Mouse (Mus musculus): Measurements from ENCODE around the gene Ugt1a6b. TPM values are rescaled to one million over a fixed set of nuclear protein-coding genes. Genes with fewer than 3 reads are reported as not detected.

Gene Ugt1a6b
- polyA plus RNA-seq, 1 experiment from 2014 or later: not detected

GRCm38 (mm10) chr1:88240579-88240978 lies 137.5 kb downstream of the Ugt1a6b start:
- no peaks in the 10 kb centered on the region for H3K36me3 ChIP-seq
- no peaks in the 10 kb centered on the region for H3K27me3 ChIP-seq (replicated peaks)
- 78% methylated on average over 4 of the region's 4 CpGs for WGBS
- H3K9me3 ChIP-seq: peaks cover 93% of the 10 kb centered on the region
- no peaks in the 10 kb centered on the region for H3K4me1 ChIP-seq
- no peak for ATAC-seq (ENCODE audit: low FRiP score, low read depth)
- H3K27ac ChIP-seq: no peak overlapping the region
- H3K4me2 ChIP-seq (replicated peaks): no peak overlapping the region
- H3K4me3 ChIP-seq: no peak overlapping the region
- no peak overlapping the region for H3K9ac ChIP-seq

GRCm38 (mm10) chr1:88243861-88244260 lies 140.8 kb downstream of the Ugt1a6b start:
- H3K4me2 ChIP-seq (replicated peaks): no peak overlapping the region
- H3K36me3 ChIP-seq: no peaks in the 10 kb centered on the region
- no peak overlapping the region for H3K4me3 ChIP-seq
- peaks cover 96% of the 10 kb centered on the region for H3K9me3 ChIP-seq
- H3K27me3 ChIP-seq (replicated peaks): no peaks in the 10 kb centered on the region
- H3K4me1 ChIP-seq: no peaks in the 10 kb centered on the region
- no peak overlapping the region for H3K27ac ChIP-seq
- no peak for ATAC-seq (ENCODE audit: low FRiP score, low read depth)
- 66% methylated on average over 5 of the region's 5 CpGs for WGBS
- no peak overlapping the region for H3K9ac ChIP-seq

- no peak for ATAC-seq (ENCODE audit: low FRiP score, low read depth)
- Histone ChIP-seq H3K9ac (no peak overlapping the region), H3K4me2 (replicated peaks) (no peak overlapping the region), H3K27me3 (replicated peaks) (no peaks in the 10 kb centered on the region), H3K36me3 (no peaks in the 10 kb centered on the region), H3K4me1 (no peaks in the 10 kb centered on the region), H3K27ac (no peak overlapping the region), H3K4me3 (no peak overlapping the region), H3K9me3 (peaks cover 96% of the 10 kb centered on the region)
- WGBS: 79% methylated on average over 6 of the region's 6 CpGs
These were observed 142.8 kb downstream of the Ugt1a6b start for GRCm38 (mm10) chr1:88245881-88246280.

- Histone ChIP-seq H3K4me2 (replicated peaks) (no peak overlapping the region), H3K4me3 (no peak overlapping the region), H3K27ac (no peak overlapping the region), H3K9ac (no peak overlapping the region), H3K9me3 (peaks cover 96% of the 10 kb centered on the region), H3K4me1 (no peaks in the 10 kb centered on the region), H3K36me3 (no peaks in the 10 kb centered on the region), H3K27me3 (replicated peaks) (no peaks in the 10 kb centered on the region)
- no peak for ATAC-seq (ENCODE audit: low FRiP score, low read depth)
- WGBS: 48% methylated on average over 6 of the region's 6 CpGs
These were observed 143.3 kb downstream of the Ugt1a6b start for GRCm38 (mm10) chr1:88246386-88246785.

GRCm38 (mm10) chr1:88247660-88248059 lies 144.6 kb downstream of the Ugt1a6b start:
- Histone ChIP-seq H3K36me3 (no peaks in the 10 kb centered on the region), H3K27ac (no peak overlapping the region)

GRCm38 (mm10) chr1:88248658-88249057 lies 145.6 kb downstream of the Ugt1a6b start:
- H3K4me3 ChIP-seq: no peak overlapping the region
- WGBS: 69% methylated on average over 4 of the region's 4 CpGs
- ATAC-seq (ENCODE audit: low FRiP score, low read depth): no peak

More at GRCm38 (mm10) chr1:88247660-88248059, 144.6 kb downstream of the Ugt1a6b start:
- WGBS: 56% methylated on average over 2 of the region's 2 CpGs
- H3K4me3 ChIP-seq: no peak overlapping the region
- H3K4me2 ChIP-seq (replicated peaks): no peak overlapping the region
- H3K27me3 ChIP-seq (replicated peaks): no peaks in the 10 kb centered on the region
- H3K4me1 ChIP-seq: no peaks in the 10 kb centered on the region
- H3K9ac ChIP-seq: no peak overlapping the region
- H3K9me3 ChIP-seq: peaks cover 95% of the 10 kb centered on the region
- no peak for ATAC-seq (ENCODE audit: low FRiP score, low read depth)

GRCm38 (mm10) chr1:88249596-88249995 lies 146.5 kb downstream of the Ugt1a6b start:
- H3K9me3 ChIP-seq: peaks cover 97% of the 10 kb centered on the region
- no peak overlapping the region for H3K4me2 ChIP-seq (replicated peaks)
- H3K4me3 ChIP-seq: no peak overlapping the region
- 81% methylated on average over 7 of the region's 7 CpGs for WGBS
- H3K36me3 ChIP-seq: no peaks in the 10 kb centered on the region
- H3K27ac ChIP-seq: no peak overlapping the region
- no peak for ATAC-seq (ENCODE audit: low FRiP score, low read depth)
- no peaks in the 10 kb centered on the region for H3K27me3 ChIP-seq (replicated peaks)
- no peak overlapping the region for H3K9ac ChIP-seq
- H3K4me1 ChIP-seq: no peaks in the 10 kb centered on the region

More at GRCm38 (mm10) chr1:88248658-88249057, 145.6 kb downstream of the Ugt1a6b start:
- H3K36me3 ChIP-seq: no peaks in the 10 kb centered on the region
- H3K9ac ChIP-seq: no peak overlapping the region
- no peaks in the 10 kb centered on the region for H3K4me1 ChIP-seq
- no peak overlapping the region for H3K4me2 ChIP-seq (replicated peaks)
- H3K27me3 ChIP-seq (replicated peaks): no peaks in the 10 kb centered on the region
- no peak overlapping the region for H3K27ac ChIP-seq
- H3K9me3 ChIP-seq: peaks cover 97% of the 10 kb centered on the region

- no peaks in the 10 kb centered on the region for H3K36me3 ChIP-seq
- H3K4me3 ChIP-seq: no peak overlapping the region
- no peaks in the 10 kb centered on the region for H3K4me1 ChIP-seq
- no peak for ATAC-seq (ENCODE audit: low FRiP score, low read depth)
- no peak overlapping the region for H3K4me2 ChIP-seq (replicated peaks)
- no peak overlapping the region for H3K27ac ChIP-seq
- WGBS: 83% methylated on average over 5 of the region's 5 CpGs
- H3K9ac ChIP-seq: no peak overlapping the region
- no peaks in the 10 kb centered on the region for H3K27me3 ChIP-seq (replicated peaks)
- peaks cover 97% of the 10 kb centered on the region for H3K9me3 ChIP-seq
These were observed 147.0 kb downstream of the Ugt1a6b start for GRCm38 (mm10) chr1:88250023-88250422.

- no peak overlapping the region for H3K4me2 ChIP-seq (replicated peaks)
- H3K36me3 ChIP-seq: no peaks in the 10 kb centered on the region
- H3K4me3 ChIP-seq: no peak overlapping the region
- H3K27me3 ChIP-seq (replicated peaks): no peaks in the 10 kb centered on the region
- 78% methylated on average over 8 of the region's 8 CpGs for WGBS
- H3K4me1 ChIP-seq: no peaks in the 10 kb centered on the region
- H3K9ac ChIP-seq: no peak overlapping the region
- H3K27ac ChIP-seq: no peak overlapping the region
- ATAC-seq (ENCODE audit: low FRiP score, low read depth): no peak
- H3K9me3 ChIP-seq: peaks cover 97% of the 10 kb centered on the region
These were observed 150.1 kb downstream of the Ugt1a6b start for GRCm38 (mm10) chr1:88253106-88253505.

- Histone ChIP-seq H3K27me3 (replicated peaks) (no peaks in the 10 kb centered on the region), H3K36me3 (no peaks in the 10 kb centered on the region), H3K9me3 (peaks cover 97% of the 10 kb centered on the region), H3K4me2 (replicated peaks) (no peak overlapping the region), H3K9ac (no peak overlapping the region), H3K27ac (no peak overlapping the region), H3K4me1 (no peaks in the 10 kb centered on the region), H3K4me3 (no peak overlapping the region)
- ATAC-seq (ENCODE audit: low FRiP score, low read depth): no peak
- 75% methylated on average over 6 of the region's 6 CpGs for WGBS
These were observed 150.5 kb downstream of the Ugt1a6b start for GRCm38 (mm10) chr1:88253540-88253939.

- Histone ChIP-seq H3K27me3 (replicated peaks) (no peaks in the 10 kb centered on the region), H3K4me3 (no peak overlapping the region), H3K4me1 (0 out of 2 replicates have a peak, but pooled peaks cover 4% of the 10 kb centered on the region), H3K9me3 (peaks cover 91% of the 10 kb centered on the region), H3K4me2 (replicated peaks) (no peak overlapping the region), H3K9ac (no peak overlapping the region), H3K36me3 (peaks cover 8% of the 10 kb centered on the region; the same call in 1 of the 2 replicates), H3K27ac (no peak overlapping the region)
- WGBS: 85% methylated on average over 12 of the region's 12 CpGs
- ATAC-seq (ENCODE audit: low FRiP score, low read depth): no peak
These were observed 151.9 kb downstream of the Ugt1a6b start for GRCm38 (mm10) chr1:88254793-88255465.

GRCm38 (mm10) chr1:88255466-88255857 lies 152.4 kb downstream of the Ugt1a6b start:
- Histone ChIP-seq H3K4me3 (no peak overlapping the region), H3K4me1 (0 out of 2 replicates have a peak, but pooled peaks cover 4% of the 10 kb centered on the region), H3K27me3 (replicated peaks) (no peaks in the 10 kb centered on the region), H3K4me2 (replicated peaks) (no peak overlapping the region), H3K9me3 (peaks cover 88% of the 10 kb centered on the region), H3K36me3 (peaks cover 14% of the 10 kb centered on the region), H3K27ac (no peak overlapping the region), H3K9ac (no peak overlapping the region)
- no peak for ATAC-seq (ENCODE audit: low FRiP score, low read depth)
- 53% methylated on average over 2 of the region's 2 CpGs for WGBS
